Mouse (Mus musculus) spleen, postnatal 4 days (tissue): ENCODE measurements around the gene Krtap29-1.

Experiments
- DNase-seq, 2 experiments: peaks; one replicate each; pipeline ENCODE4 v3.0.0; 2022; ENCODE audit warnings: low spot score in 2 of 2

Krtap29-1 gene

GRCm38 (mm10) chr11:99978953-99979352 is at the start of gene Krtap29-1:
Krtap29-1 (minus strand) TSS chr11:99979053.
- DNase-seq: no peak

GRCm38 (mm10) chr11:100021438-100021837 is 42.6 kb upstream of the Krtap29-1 start:
- DNase-seq: no peak

GRCm38 (mm10) chr11:100019466-100019865 is 40.6 kb upstream of the Krtap29-1 start:
- DNase-seq: no peak

- DNase-seq: no peak
Measured at GRCm38 (mm10) chr11:100016112-100016511, 37.3 kb upstream of the Krtap29-1 start, which contains the start of gene Krt33a. Krt33a (minus strand) TSS chr11:100016212.

- no peak for DNase-seq
Measured at GRCm38 (mm10) chr11:100013691-100014171, 34.9 kb upstream of the Krtap29-1 start.

GRCm38 (mm10) chr11:100010682-100011081 is 31.8 kb upstream of the Krtap29-1 start:
- no peak for DNase-seq

- DNase-seq: no peak
Measured at GRCm38 (mm10) chr11:100008336-100008735, 29.5 kb upstream of the Krtap29-1 start.

GRCm38 (mm10) chr11:100006624-100007023 is 27.8 kb upstream of the Krtap29-1 start:
- no peak for DNase-seq

GRCm38 (mm10) chr11:100005905-100006304 is 27.1 kb upstream of the Krtap29-1 start:
- DNase-seq: no peak

GRCm38 (mm10) chr11:100004846-100005245 is 26.0 kb upstream of the Krtap29-1 start:
- no peak for DNase-seq

- DNase-seq: no peak
Measured at GRCm38 (mm10) chr11:99999091-99999490, 20.2 kb upstream of the Krtap29-1 start.

- no peak for DNase-seq
Measured at GRCm38 (mm10) chr11:99994384-99994661, 15.5 kb upstream of the Krtap29-1 start.

GRCm38 (mm10) chr11:99993620-99994383 is 14.9 kb upstream of the Krtap29-1 start, which contains the start of gene Krtap17-1:
Krtap17-1 (minus strand) TSS chr11:99993994.
- DNase-seq: no peak

GRCm38 (mm10) chr11:99990571-99990970 is 11.7 kb upstream of the Krtap29-1 start:
- no peak for DNase-seq

GRCm38 (mm10) chr11:99989881-99990405 is 11.1 kb upstream of the Krtap29-1 start:
- no peak for DNase-seq

- DNase-seq: no peak
Measured at GRCm38 (mm10) chr11:99988530-99988929, 9.7 kb upstream of the Krtap29-1 start.

- no peak for DNase-seq
Measured at GRCm38 (mm10) chr11:99986180-99986647, 7.4 kb upstream of the Krtap29-1 start, which contains the start of gene Krtap16-1. Krtap16-1 (minus strand) TSS chr11:99986597.

GRCm38 (mm10) chr11:99985291-99986092 is 6.6 kb upstream of the Krtap29-1 start:
- DNase-seq: no peak

- DNase-seq: no peak
Measured at GRCm38 (mm10) chr11:99983442-99983841, 4.6 kb upstream of the Krtap29-1 start.

- DNase-seq: no peak
Measured at GRCm38 (mm10) chr11:99982731-99983130, 3.9 kb upstream of the Krtap29-1 start.

- DNase-seq: no peak
Measured at GRCm38 (mm10) chr11:99965961-99966360, 12.9 kb downstream of the Krtap29-1 start.

- DNase-seq: no peak
Measured at GRCm38 (mm10) chr11:99964213-99964612, 14.6 kb downstream of the Krtap29-1 start.
